Mouse (Mus musculus) intestine, embryonic 15.5 days (tissue): ENCODE results near the gene Med19. TPM values are rescaled to one million over a fixed set of nuclear protein-coding genes. Genes with fewer than 3 reads are reported as not detected.
"Not testable (repeated sequence)": the region's sequence is repeated elsewhere in the genome, so short reads cannot be mapped to it uniquely, and the experiment has no call there.

Source experiments
- ATAC-seq: fragments of 200-750 bp; cut with Nextera tagmentation; 2 replicates; pipeline ENCODE4 v1.8.0; 2017; ENCODE audit warnings: moderate TSS enrichment, moderate library complexity
- H3K27ac ChIP-seq: fragments of 300-500 bp; sonication (generic); 2 replicates; pipeline ENCODE4 v1.5.1; 2015; ENCODE audit warnings: mild to moderate bottlenecking, inconsistent platforms
- H3K27me3 ChIP-seq: fragments of 300-500 bp; sonication (generic); replicated peaks from 2 replicates; pipeline ENCODE4 v1.6.1; 2015; ENCODE audit warnings: inconsistent platforms
- H3K36me3 ChIP-seq: fragments of 300-500 bp; sonication (generic); 2 replicates; pipeline ENCODE4 v1.6.1; 2015; ENCODE audit warnings: inconsistent platforms
- H3K4me1 ChIP-seq: fragments of 300-500 bp; sonication (generic); replicated peaks from 2 replicates; pipeline ENCODE4 v1.6.1; 2015; ENCODE audit warnings: inconsistent platforms
- H3K4me2 ChIP-seq: fragments of 300-500 bp; sonication (generic); replicated peaks from 2 replicates; pipeline ENCODE4 v1.6.1; 2015; ENCODE audit warnings: mild to moderate bottlenecking, inconsistent platforms
- H3K4me3 ChIP-seq: fragments of 300-500 bp; sonication (generic); replicated peaks from 2 replicates; pipeline ENCODE4 v1.5.1; 2015; ENCODE audit warnings: inconsistent platforms
- H3K9ac ChIP-seq: fragments of 300-500 bp; sonication (generic); 2 replicates; pipeline ENCODE4 v1.6.1; 2015; ENCODE audit warnings: inconsistent platforms
- H3K9me3 ChIP-seq: fragments of 300-500 bp; sonication (generic); 2 replicates; pipeline ENCODE4 v1.6.1; 2016; ENCODE audit warnings: inconsistent platforms
- WGBS: fragments of 180-500 bp; shearing (Covaris S2); methylation state at CpG from one replicate; pipeline ENCODE4 v1.1.7; 2015; 5-methylcytosine and 5-hydroxymethylcytosine counted together
- polyA plus RNA-seq: library from polyadenylated mRNA; unstranded; fragments of >200 nt; fragmentation: Nextera tagmentation; extraction: Ambion mirVana; gene quantifications from 2 replicates; pipeline ENCODE4 v1.2.1, GENCODE M21; 2015

The Med19 gene
- polyA plus RNA-seq, 1 experiment from 2014 or later: 34.7 TPM

GRCm38 (mm10) chr2:84727172-84727858 lies 49.1 kb downstream of the Med19 start, which contains the start of gene Clp1:
Clp1 (minus strand) TSS chr2:84727350.
- H3K9ac ChIP-seq: peak within 1 kb of the TSS; percentile 60
- under 1% methylated on average over 39 of the region's 39 CpGs for WGBS
- H3K9me3 ChIP-seq: no peaks in the 10 kb centered on the region
- peak within 1 kb of the TSS; percentile 74 for H3K4me2 ChIP-seq
- no peaks in the 10 kb centered on the region for H3K27me3 ChIP-seq
- peaks cover 3% of the 10 kb centered on the region; the same call in 1 of the 2 replicates for H3K36me3 ChIP-seq
- H3K4me1 ChIP-seq: peaks cover 9% of the 10 kb centered on the region
- peak within 1 kb of the TSS; percentile 84 for H3K27ac ChIP-seq
- peak within 1 kb of the TSS; percentile 53 for H3K4me3 ChIP-seq
- peak; percentile 98 for ATAC-seq

DNA sequence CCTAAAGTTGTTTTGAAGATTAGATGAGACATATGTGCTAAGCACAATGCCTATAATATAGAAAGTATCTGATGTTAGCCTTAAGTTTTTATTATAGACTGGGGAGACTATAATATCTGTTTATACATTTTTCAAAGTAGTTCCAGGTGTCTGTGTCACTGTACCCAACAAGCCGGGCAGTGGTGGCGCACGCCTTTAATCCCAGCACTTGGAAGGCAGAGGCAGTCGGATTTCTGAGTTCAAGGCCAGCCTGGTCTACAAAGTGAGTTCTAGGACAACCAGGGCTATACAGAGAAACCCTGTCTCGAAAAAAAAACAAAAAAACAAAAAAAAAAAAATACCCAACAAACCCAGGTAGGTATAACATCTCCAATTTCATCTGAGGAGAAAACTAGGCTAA lies 50.0 kb downstream of the Med19 start:
- WGBS: 78% methylated on average over 5 of the region's 5 CpGs
- H3K27ac ChIP-seq, H3K4me2 ChIP-seq, ATAC-seq, H3K4me3 ChIP-seq, H3K9me3 ChIP-seq, H3K27me3 ChIP-seq, H3K9ac ChIP-seq, H3K4me1 ChIP-seq, H3K36me3 ChIP-seq: not testable (repeated sequence)

DNA sequence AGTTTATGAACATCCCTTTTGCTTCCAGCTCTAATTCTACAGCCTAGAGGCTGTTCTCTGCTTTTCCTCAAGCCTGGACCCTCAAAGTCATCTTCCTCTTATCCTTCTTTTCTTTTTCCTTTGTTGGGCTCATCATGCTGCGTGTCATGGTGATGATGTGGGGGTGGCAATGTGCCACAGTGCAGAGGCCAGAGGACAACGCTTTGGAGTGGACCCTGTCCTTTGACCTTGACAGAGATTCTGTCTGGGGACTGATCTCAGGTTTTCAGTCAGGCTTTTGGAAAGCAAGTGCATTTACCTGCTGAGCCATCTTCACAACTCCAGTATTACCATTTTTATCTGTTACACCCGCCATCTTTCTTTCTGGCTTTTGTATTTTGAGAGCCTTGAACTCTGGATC lies 53.0 kb downstream of the Med19 start:
- Histone ChIP-seq H3K4me1 (peaks cover 25% of the 10 kb centered on the region), H3K27ac (no peak overlapping the region), H3K4me2 (no peak overlapping the region), H3K36me3 (no peaks in the 10 kb centered on the region), H3K9ac (no peak overlapping the region), H3K9me3 (no peaks in the 10 kb centered on the region), H3K27me3 (0 out of 2 replicates have a peak, but pooled peaks cover 5% of the 10 kb centered on the region), H3K4me3 (no peak overlapping the region)
- ATAC-seq: no peak
- WGBS: 84% methylated on average over 3 of the region's 3 CpGs

GRCm38 (mm10) chr2:84732394-84732793 lies 54.2 kb downstream of the Med19 start:
- H3K9me3 ChIP-seq: no peaks in the 10 kb centered on the region
- no peak overlapping the region for H3K4me2 ChIP-seq
- no peak overlapping the region for H3K27ac ChIP-seq
- H3K36me3 ChIP-seq: no peaks in the 10 kb centered on the region
- H3K4me3 ChIP-seq: no peak overlapping the region
- ATAC-seq: no peak
- no peak overlapping the region for H3K9ac ChIP-seq
- H3K27me3 ChIP-seq: 0 out of 2 replicates have a peak, but pooled peaks cover 9% of the 10 kb centered on the region
- 74% methylated on average over 1 of the region's 1 CpGs for WGBS
- H3K4me1 ChIP-seq: peaks cover 35% of the 10 kb centered on the region

DNA sequence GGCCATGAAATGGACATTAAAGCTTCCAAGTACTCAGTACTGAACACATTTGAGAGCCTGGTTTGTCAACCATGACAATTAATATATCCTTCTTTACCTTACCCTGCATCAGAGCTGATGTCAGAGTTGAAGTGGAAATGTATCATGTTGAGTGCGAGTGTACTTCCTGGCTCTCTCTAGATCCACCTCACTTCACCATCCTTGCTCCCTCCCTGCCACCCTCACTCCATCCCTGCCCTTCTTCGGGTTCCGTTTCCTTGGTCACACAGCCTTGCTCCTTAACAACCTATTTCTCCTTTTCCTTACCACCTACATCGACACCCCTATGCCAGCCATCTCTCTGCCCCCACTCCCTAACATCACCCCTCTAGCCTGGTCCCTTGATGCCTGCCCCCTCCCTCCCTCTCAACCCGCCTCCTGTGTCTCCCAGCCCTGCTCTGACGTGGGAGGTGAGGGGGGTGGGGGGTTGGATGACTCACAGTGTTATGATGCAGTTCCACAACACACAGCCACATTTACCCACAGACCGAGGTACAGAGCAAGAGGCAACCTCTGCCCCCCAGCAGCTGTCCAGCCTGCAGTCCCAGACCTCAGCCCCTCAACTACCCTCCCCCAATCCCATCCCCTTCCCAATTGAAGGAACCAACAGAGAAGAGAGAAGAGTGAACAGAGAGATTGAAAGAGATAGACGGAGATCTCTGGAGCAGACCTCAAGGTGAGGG lies 55.5 kb downstream of the Med19 start, which contains the start of gene Ypel4:
Gene Ypel4, plus strand, starts transcription at position 480 of the 722 bp plus-strand sequence.
- H3K27me3 ChIP-seq: 0 out of 2 replicates have a peak, but pooled peaks cover 9% of the 10 kb centered on the region
- WGBS: 4% methylated on average over 8 of the region's 8 CpGs
- H3K4me3 ChIP-seq: peak within 1 kb of the TSS; percentile 32
- peak within 1 kb of the TSS; percentile 18 for H3K9ac ChIP-seq
- H3K4me2 ChIP-seq: peak within 1 kb of the TSS; percentile 65
- H3K27ac ChIP-seq: no peak within 1 kb of the TSS
- peak; percentile 40 for ATAC-seq
- H3K4me1 ChIP-seq: peaks cover 49% of the 10 kb centered on the region
- H3K36me3 ChIP-seq: no peaks in the 10 kb centered on the region
- H3K9me3 ChIP-seq: no peaks in the 10 kb centered on the region

DNA sequence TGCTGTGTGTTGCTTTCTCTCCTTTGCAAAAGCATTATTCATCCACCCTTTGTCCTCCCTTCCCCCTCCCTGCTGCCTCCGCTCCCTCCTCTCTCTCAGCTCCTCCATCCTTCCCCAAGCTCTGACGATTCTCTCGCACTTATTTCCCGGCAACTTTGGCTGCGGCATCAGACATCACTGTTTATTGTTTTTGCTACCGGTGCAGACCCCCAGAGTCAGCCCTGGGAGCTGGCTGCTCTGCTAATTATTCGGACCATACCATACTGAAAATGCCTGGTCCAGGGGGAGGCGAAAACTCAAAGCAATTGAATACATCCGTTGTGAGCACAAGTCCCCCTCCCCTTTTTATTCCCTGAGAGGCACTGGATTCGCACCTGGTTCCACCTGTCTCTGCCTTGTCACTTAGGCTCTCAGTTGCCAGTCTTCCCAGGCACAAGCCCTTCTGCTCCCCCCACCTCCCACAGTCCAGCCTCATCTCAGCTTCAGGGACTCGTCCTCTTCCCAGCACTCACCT lies 56.2 kb downstream of the Med19 start:
- H3K27ac ChIP-seq: no peak overlapping the region

DNA sequence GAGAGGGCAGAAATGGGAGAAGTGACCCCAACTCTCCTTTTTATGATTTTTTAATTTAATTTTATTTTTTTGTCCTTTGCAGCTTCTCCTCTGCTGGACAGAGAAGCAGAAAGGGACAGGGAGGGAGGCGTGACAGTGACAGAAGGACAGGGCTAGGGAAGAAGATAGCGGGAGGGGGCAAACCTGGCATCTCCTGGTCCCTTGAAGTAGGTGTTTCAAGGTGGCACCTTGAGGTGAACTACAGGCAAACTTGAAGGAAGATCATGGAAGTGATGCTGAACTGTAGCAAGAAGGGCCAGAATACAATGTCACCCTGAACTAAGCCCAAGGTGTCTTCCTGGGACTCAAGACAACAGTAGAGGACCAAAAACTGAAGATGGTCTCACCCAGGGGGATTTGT lies 56.7 kb downstream of the Med19 start:
- Histone ChIP-seq H3K27ac (no peak overlapping the region), H3K4me1 (peaks cover 60% of the 10 kb centered on the region), H3K4me2 (peak overlapping the region; percentile 65), H3K27me3 (0 out of 2 replicates have a peak, but pooled peaks cover 9% of the 10 kb centered on the region), H3K4me3 (peak overlapping the region; percentile 32), H3K9ac (peak overlapping the region; percentile 14; the same call in 1 of the 2 replicates), H3K9me3 (no peaks in the 10 kb centered on the region), H3K36me3 (no peaks in the 10 kb centered on the region)
- WGBS: 4% methylated on average over 2 of the region's 2 CpGs
- no peak for ATAC-seq

More for the DNA sequence above, 56.2 kb downstream of the Med19 start:
- Histone ChIP-seq H3K9ac (peak overlapping the region; percentile 18; the same call in 1 of the 2 replicates), H3K36me3 (no peaks in the 10 kb centered on the region), H3K4me2 (peak overlapping the region; percentile 65), H3K9me3 (no peaks in the 10 kb centered on the region), H3K4me3 (peak overlapping the region; percentile 32), H3K4me1 (peaks cover 55% of the 10 kb centered on the region), H3K27me3 (0 out of 2 replicates have a peak, but pooled peaks cover 9% of the 10 kb centered on the region)
- WGBS: under 1% methylated on average over 11 of the region's 11 CpGs
- ATAC-seq: no peak

DNA sequence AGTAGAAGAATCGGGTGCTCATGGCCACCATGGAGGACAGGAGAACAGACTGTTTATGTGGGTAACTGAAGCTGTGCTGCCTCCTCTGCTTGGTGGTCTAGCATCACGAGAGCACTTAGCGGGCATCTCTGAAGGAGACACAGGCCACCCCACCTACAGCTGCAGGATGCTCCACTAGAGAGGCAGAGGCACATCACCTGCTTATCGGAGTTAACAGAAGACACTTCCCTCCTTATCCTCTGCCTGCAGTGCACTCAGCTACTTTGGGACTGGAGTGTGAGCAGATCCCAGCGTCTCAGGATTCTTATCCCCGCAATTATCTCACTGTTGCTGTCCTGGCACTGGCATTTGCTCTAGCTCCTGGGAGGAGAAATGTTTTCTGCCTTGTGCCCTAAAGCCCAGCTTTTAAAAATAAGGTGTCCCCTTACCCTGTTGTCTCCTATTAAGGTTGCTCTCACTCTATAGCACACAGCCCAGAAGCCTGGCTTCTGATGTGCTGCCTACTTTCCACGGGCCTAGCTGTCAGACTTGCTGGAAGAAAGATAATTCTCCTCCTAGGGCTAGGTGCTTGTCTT lies 57.2 kb downstream of the Med19 start:
- Histone ChIP-seq H3K9me3 (no peaks in the 10 kb centered on the region), H3K36me3 (no peaks in the 10 kb centered on the region), H3K4me1 (peaks cover 64% of the 10 kb centered on the region), H3K4me3 (peak overlapping the region; percentile 32; the same call in 1 of the 2 replicates), H3K27me3 (0 out of 2 replicates have a peak, but pooled peaks cover 9% of the 10 kb centered on the region), H3K4me2 (peak overlapping the region; percentile 65), H3K27ac (no peak overlapping the region), H3K9ac (0 out of 2 replicates have a peak overlapping the region, but pooled peaks have one; percentile 14)
- WGBS: 9% methylated on average over 7 of the region's 7 CpGs
- ATAC-seq: peak; percentile 20; the same call in 1 of the 2 replicates

GRCm38 (mm10) chr2:84736312-84737161 lies 58.3 kb downstream of the Med19 start:
- WGBS: 5% methylated on average over 27 of the region's 27 CpGs
- H3K9ac ChIP-seq: no peak overlapping the region
- H3K4me3 ChIP-seq: 0 out of 2 replicates have a peak overlapping the region, but pooled peaks have one; percentile 2
- H3K9me3 ChIP-seq: no peaks in the 10 kb centered on the region
- H3K27ac ChIP-seq: no peak overlapping the region
- peaks cover 74% of the 10 kb centered on the region for H3K4me1 ChIP-seq
- ATAC-seq: no peak
- no peaks in the 10 kb centered on the region for H3K36me3 ChIP-seq
- H3K27me3 ChIP-seq: 0 out of 2 replicates have a peak, but pooled peaks cover 9% of the 10 kb centered on the region
- peak overlapping the region; percentile 53 for H3K4me2 ChIP-seq

DNA sequence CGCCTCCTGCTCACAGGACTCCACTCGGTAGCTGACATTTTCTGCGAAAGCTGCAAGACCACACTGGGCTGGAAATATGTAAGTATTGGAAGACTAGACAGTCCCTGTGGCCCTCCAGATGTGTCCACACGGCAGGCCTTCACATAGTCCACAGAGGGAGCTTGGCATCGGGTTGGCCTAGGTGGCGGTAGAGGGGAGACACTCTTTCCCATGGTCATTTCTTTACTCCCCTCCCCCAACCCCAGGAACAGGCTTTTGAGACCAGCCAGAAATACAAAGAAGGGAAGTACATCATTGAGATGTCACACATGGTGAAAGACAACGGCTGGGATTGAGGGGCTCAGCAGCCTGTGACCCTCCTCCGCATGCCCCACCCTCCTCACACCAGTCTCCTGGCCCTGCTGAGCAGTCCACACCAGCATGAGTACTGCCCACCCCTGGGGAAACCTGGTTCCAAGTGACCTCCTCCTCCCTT lies 59.3 kb downstream of the Med19 start:
- Histone ChIP-seq H3K4me2 (peak overlapping the region; percentile 53), H3K27ac (peak overlapping the region; percentile 72), H3K4me3 (peak overlapping the region; percentile 6; the same call in 1 of the 2 replicates), H3K9ac (0 out of 2 replicates have a peak overlapping the region, but pooled peaks have one; percentile 5), H3K36me3 (no peaks in the 10 kb centered on the region), H3K27me3 (0 out of 2 replicates have a peak, but pooled peaks cover 9% of the 10 kb centered on the region), H3K9me3 (no peaks in the 10 kb centered on the region), H3K4me1 (peaks cover 82% of the 10 kb centered on the region)
- WGBS: 7% methylated on average over 8 of the region's 8 CpGs
- ATAC-seq: peak; percentile 7; the same call in 1 of the 2 replicates
